Mouse (Mus musculus): ENCODE measurements around the gene Mfsd12.

- no peak for TF ChIP-seq POLR2AphosphoS2 (IDR thresholded peaks at IDR 0.05; ENCODE audit: low read length)
- 0 out of 6 replicates have a peak, but pooled peaks of 1 of the 3 experiments have one; percentile 3 for TF ChIP-seq CTCF (IDR thresholded peaks at IDR 0.05 in 2 of 3, conservative IDR thresholded peaks at IDR 0.05 in 1 of 3; ENCODE audit: control insufficient read depth in 1 of 3, insufficient read depth in 1 of 3, low read depth in 2 of 3, low read length in 3 of 3, poor library complexity in 1 of 3, severe bottlenecking in 1 of 3)
- TF ChIP-seq GATA1 (IDR thresholded peaks at IDR 0.05; ENCODE audit: low read depth, low read length): no peak
- TF ChIP-seq TAL1 (IDR thresholded peaks at IDR 0.05; ENCODE audit: low read length): no peak
- peak; percentile 84 for TF ChIP-seq ETS1 (IDR thresholded peaks at IDR 0.05; ENCODE audit: low read depth, low read length)
- no peak for TF ChIP-seq ELF1 (IDR thresholded peaks at IDR 0.05; ENCODE audit: low read depth, low read length)
- TF ChIP-seq POLR2A (IDR thresholded peaks at IDR 0.05; ENCODE audit: control insufficient read depth in 1 of 2, insufficient read depth in 1 of 2, low read depth in 1 of 2, low read length in 2 of 2, poor library complexity in 1 of 2): no peak
- TF ChIP-seq ZNF384 (IDR thresholded peaks at IDR 0.05; ENCODE audit: low read depth, low read length): no peak
- no peak for TF ChIP-seq ZC3H11A (IDR thresholded peaks at IDR 0.05; ENCODE audit: low read depth, low read length)
- TF ChIP-seq MYC (IDR thresholded peaks at IDR 0.05; ENCODE audit: low read depth, low read length): no peak
- TF ChIP-seq EP300 (IDR thresholded peaks at IDR 0.05; ENCODE audit: low read depth in 1 of 2, low read length in 2 of 2): peak; percentile 19 to 58; a peak in 2 of 4 replicates
- no peak for TF ChIP-seq SMC3 (IDR thresholded peaks at IDR 0.05; ENCODE audit: low read depth, low read length)
- peak; percentile 40; the same call in 1 of the 2 replicates for TF ChIP-seq HCFC1 (IDR thresholded peaks at IDR 0.05; ENCODE audit: low read depth, low read length)
These were observed 50.5 kb downstream of the Mfsd12 start for GRCm38 (mm10) chr10:81407539-81408423.

Measured in MEL (cell line).